ENCODE assay signal across 14 mouse cellular contexts in genomic region chr1:192522376-192523178, GRCm38 (mm10).
DNase-seq lines count a peak whose midpoint lies in the region; ATAC-seq lines count a peak whose summit lies in the region.
"Had no signal": no experiment of that assay in that cellular context is flagged by ENCODE, and none has a peak within 500 bp of the region (broad histone marks: within the 10 kb centered on the region; RNA-seq: fewer than 3 reads in every experiment).

No protein-coding gene starts in this region.

- 0 out of 2 replicates have a peak, but pooled peaks have one; percentile 25 for ATAC-seq in hindbrain, embryonic 16.5 days
- ATAC-seq in neural tube, embryonic 15.5 days (ENCODE audit: low FRiP score) = no peak

- H3K27me3 ChIP-seq in hindbrain, embryonic 16.5 days (replicated peaks; ENCODE audit: control insufficient read depth, insufficient read depth, low read length) = no peaks in the 10 kb centered on the region
- no peaks in the 10 kb centered on the region for H3K27me3 ChIP-seq in neural tube, embryonic 15.5 days (replicated peaks)

- no peak overlapping the region for H3K4me3 ChIP-seq in hindbrain, embryonic 16.5 days (ENCODE audit: low read length)
- H3K4me3 ChIP-seq in neural tube, embryonic 15.5 days (replicated peaks) = no peak overlapping the region
- H3K4me3 ChIP-seq: limb, embryonic 10.5 days; megakaryocyte, embryonic 14.5 days had no signal

- no peaks in the 10 kb centered on the region for H3K9me3 ChIP-seq in hindbrain, embryonic 16.5 days (ENCODE audit: control insufficient read depth, low read length)
- H3K9me3 ChIP-seq in neural tube, embryonic 15.5 days (replicated peaks) = no peaks in the 10 kb centered on the region
- H3K9me3 ChIP-seq: limb, embryonic 10.5 days had no signal

- WGBS in hindbrain, embryonic 16.5 days = 26% methylated on average over 12 of the region's 12 CpGs
- WGBS in neural tube, embryonic 15.5 days = 33% methylated on average over 12 of the region's 12 CpGs

- no peaks in the 10 kb centered on the region for H3K36me3 ChIP-seq in hindbrain, embryonic 16.5 days (ENCODE audit: control insufficient read depth, insufficient read depth, low read length)
- no peaks in the 10 kb centered on the region for H3K36me3 ChIP-seq in neural tube, embryonic 15.5 days
- H3K36me3 ChIP-seq: limb, embryonic 10.5 days had no signal

- peaks cover 12% of the 10 kb centered on the region for H3K4me1 ChIP-seq in hindbrain, embryonic 16.5 days (ENCODE audit: control insufficient read depth, insufficient read depth, low read depth, low read length)
- peaks cover 38% of the 10 kb centered on the region for H3K4me1 ChIP-seq in neural tube, embryonic 15.5 days

- no peak overlapping the region for H3K4me2 ChIP-seq in hindbrain, embryonic 16.5 days (ENCODE audit: low read length)
- no peak overlapping the region for H3K4me2 ChIP-seq in neural tube, embryonic 15.5 days

- H3K27ac ChIP-seq in hindbrain, embryonic 16.5 days (ENCODE audit: low read depth, low read length) = no peak overlapping the region
- 0 out of 2 replicates have a peak overlapping the region, but pooled peaks have one; percentile 13 for H3K27ac ChIP-seq in neural tube, embryonic 15.5 days (replicated peaks)
- H3K27ac ChIP-seq: limb, embryonic 10.5 days; liver, embryonic 14.5 days had no signal

- H3K9ac ChIP-seq in hindbrain, embryonic 16.5 days (ENCODE audit: low read depth, low read length) = no peak overlapping the region
- H3K9ac ChIP-seq in neural tube, embryonic 15.5 days (replicated peaks) = no peak overlapping the region
- H3K9ac ChIP-seq: liver, embryonic 14.5 days had no signal

- DNase-seq in adrenal gland, postnatal 14 days = peak; percentile 12
- DNase-seq in adrenal gland, adult (ENCODE audit: inconsistent age in 2 of 2, low spot score in 1 of 2) = no peak
- peak; percentile 12 to 30 for DNase-seq in lung, postnatal 4 days
- no peak for DNase-seq in lung, postnatal 36 days
- DNase-seq in thymus, postnatal 25 days = no peak
- DNase-seq in embryo, embryonic 11 days = no peak
- DNase-seq: cerebellum, adult 8-10 months; heart, adult 18-20 months; kidney, postnatal 14 days had no signal

Comparison
In these comparisons a context has a peak if more than half of its experiments do, and no peak if none do; other contexts are left out.
1. DNase-seq: peak in adrenal gland, postnatal 14 days (single experiment) and lung, postnatal 4 days (2 of 2); none in adrenal gland, adult (0 of 2), lung, postnatal 36 days (single experiment), thymus, postnatal 25 days (single experiment) and embryo, embryonic 11 days (single experiment).